Mouse (Mus musculus): ENCODE results near the gene Olfr943. TPM values are rescaled to one million over a fixed set of nuclear protein-coding genes. Genes with fewer than 3 reads are reported as not detected.

Gene Olfr943
- total RNA-seq (2017): 0.12 TPM in 1 of 2 replicates, not detected in the other

DNA sequence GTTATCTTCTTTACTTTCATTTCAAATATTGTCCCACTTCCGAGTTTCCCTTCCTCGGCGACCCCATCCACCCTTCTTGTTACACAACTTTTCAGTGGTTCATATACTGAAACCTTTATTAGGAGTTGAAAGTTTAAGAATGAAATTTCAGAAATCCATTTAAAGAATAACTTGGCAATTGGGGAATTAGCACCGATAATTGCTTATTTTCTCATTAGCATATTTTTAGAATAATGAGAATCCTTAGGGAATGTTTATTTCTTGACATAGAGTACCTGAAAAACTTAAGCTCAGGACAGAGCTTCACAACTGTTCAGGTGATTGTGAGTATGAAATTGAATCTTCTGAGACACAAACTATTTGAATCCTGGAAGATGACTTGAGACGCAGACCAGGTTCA, at the start of gene Olfr943:
Gene Olfr943, plus strand, starts transcription at position 301 of the 400 bp plus-strand sequence.
- no peak for ATAC-seq (ENCODE audit: extremely low read depth, insufficient number of reproducible peaks, low FRiP score, poor library complexity, severe bottlenecking)

GRCm38 (mm10) chr9:39127326-39127725, 38.8 kb upstream of the Olfr943 start:
- no peak for ATAC-seq (ENCODE audit: extremely low read depth, insufficient number of reproducible peaks, low FRiP score, poor library complexity, severe bottlenecking)

DNA sequence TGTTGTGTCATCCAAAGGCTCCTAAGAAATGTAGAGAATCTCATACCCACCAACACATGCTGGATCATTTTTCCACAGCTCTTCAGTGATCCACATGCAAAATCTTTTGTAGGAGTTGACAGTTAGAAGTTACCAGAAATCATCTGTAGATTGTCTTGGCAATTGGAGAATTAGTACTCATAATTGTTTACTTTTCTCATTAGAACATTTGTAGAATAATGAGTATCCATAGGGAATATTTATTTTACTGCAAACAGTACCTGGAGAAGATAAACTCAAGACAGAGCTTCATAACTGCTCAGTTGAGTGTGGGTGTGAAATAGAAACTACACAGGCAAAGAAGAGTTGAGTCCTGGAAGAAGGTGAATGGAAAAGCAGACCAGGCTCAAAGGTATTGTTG, 38.3 kb upstream of the Olfr943 start, which contains the start of gene Olfr27:
Gene Olfr27, plus strand, starts transcription at position 301 of the 400 bp plus-strand sequence.
- ATAC-seq (ENCODE audit: extremely low read depth, insufficient number of reproducible peaks, low FRiP score, poor library complexity, severe bottlenecking): no peak

GRCm38 (mm10) chr9:39152401-39152800, 13.7 kb upstream of the Olfr943 start:
- ATAC-seq (ENCODE audit: extremely low read depth, insufficient number of reproducible peaks, low FRiP score, poor library complexity, severe bottlenecking): no peak

DNA sequence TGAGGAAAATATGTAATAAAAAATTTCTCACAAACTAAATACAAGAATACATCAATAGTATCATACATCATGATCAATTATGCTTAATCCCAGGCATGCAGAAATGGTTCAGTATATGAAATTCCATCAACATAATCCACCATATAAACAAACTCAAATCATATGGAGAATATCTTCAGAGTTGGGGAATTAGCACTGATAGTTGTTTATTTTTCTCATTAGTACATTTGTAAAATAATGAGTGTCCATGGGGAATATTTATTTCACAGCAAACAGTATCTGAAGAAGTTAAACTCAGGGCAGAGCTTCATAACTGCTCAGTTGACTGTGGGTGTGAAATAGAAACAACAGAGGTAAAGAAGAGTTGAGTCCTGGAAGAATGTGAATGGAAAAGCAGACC, 35.5 kb downstream of the Olfr943 start, which contains the start of gene Olfr944:
Gene Olfr944, plus strand, starts transcription at position 301 of the 400 bp plus-strand sequence.
- no peak for ATAC-seq (ENCODE audit: extremely low read depth, insufficient number of reproducible peaks, low FRiP score, poor library complexity, severe bottlenecking)

Other genes starting within 250 kb of the Olfr943 start
- gene Olfr930, start 236.5 kb upstream of the Olfr943 start, total RNA-seq (2017): not detected in 2 replicates
- gene Olfr933, start 194.0 kb upstream of the Olfr943 start, total RNA-seq (2017): not detected in 2 replicates
- not detected in 2 replicates for gene Olfr934, start 178.0 kb upstream of the Olfr943 start, total RNA-seq (2017)
- not detected in 2 replicates for gene Olfr935, start 166.6 kb upstream of the Olfr943 start, total RNA-seq (2017)
- gene Olfr146, start 142.9 kb upstream of the Olfr943 start, total RNA-seq (2017): 0.35 TPM in 1 of 2 replicates, not detected in the other
- gene Olfr937, start 101.4 kb upstream of the Olfr943 start, total RNA-seq (2017): not detected in 2 replicates
- gene Olfr938, start 87.4 kb upstream of the Olfr943 start, total RNA-seq (2017): not detected in 2 replicates
- 0.74 TPM in 1 of 2 replicates, not detected in the other for gene Olfr27, start 38.2 kb upstream of the Olfr943 start, total RNA-seq (2017)
- gene Olfr944, start 35.6 kb downstream of the Olfr943 start, total RNA-seq (2017): not detected in 2 replicates
- not detected in 2 replicates for gene Olfr1537, start 83.7 kb downstream of the Olfr943 start, total RNA-seq (2017)
- gene Olfr945, start 110.5 kb downstream of the Olfr943 start, total RNA-seq (2017): 0.23 TPM in 1 of 2 replicates, not detected in the other
- gene Olfr948, start 159.7 kb downstream of the Olfr943 start, total RNA-seq (2017): not detected in 2 replicates
- not detected in 2 replicates for gene Olfr951, start 221.1 kb downstream of the Olfr943 start, total RNA-seq (2017)